Mouse (Mus musculus): ENCODE data around the gene Sox14. TPM values are rescaled to one million over a fixed set of nuclear protein-coding genes. Genes with fewer than 3 reads are reported as not detected.

Gene Sox14
- polyA plus RNA-seq, 1 experiment from 2014 or later: 10.0 TPM

Other genes starting within 250 kb of the Sox14 start
- gene Dzip1l, start 246.7 kb downstream of the Sox14 start, polyA plus RNA-seq (2015; fragmentation: Nextera tagmentation; extraction: Ambion mirVana): 10.0 and 10.2 TPM in 2 replicates
- not detected in 2 replicates for gene Cldn18, start 158.9 kb downstream of the Sox14 start, polyA plus RNA-seq (2015; fragmentation: Nextera tagmentation; extraction: Ambion mirVana)